Mouse (Mus musculus) heart, adult 11 months (tissue): ENCODE results near the gene Pitx1.

ENCODE experiments used
- DNase-seq: peaks from one replicate; pipeline ENCODE4 v3.0.0; 2022

Gene Pitx1

DNA sequence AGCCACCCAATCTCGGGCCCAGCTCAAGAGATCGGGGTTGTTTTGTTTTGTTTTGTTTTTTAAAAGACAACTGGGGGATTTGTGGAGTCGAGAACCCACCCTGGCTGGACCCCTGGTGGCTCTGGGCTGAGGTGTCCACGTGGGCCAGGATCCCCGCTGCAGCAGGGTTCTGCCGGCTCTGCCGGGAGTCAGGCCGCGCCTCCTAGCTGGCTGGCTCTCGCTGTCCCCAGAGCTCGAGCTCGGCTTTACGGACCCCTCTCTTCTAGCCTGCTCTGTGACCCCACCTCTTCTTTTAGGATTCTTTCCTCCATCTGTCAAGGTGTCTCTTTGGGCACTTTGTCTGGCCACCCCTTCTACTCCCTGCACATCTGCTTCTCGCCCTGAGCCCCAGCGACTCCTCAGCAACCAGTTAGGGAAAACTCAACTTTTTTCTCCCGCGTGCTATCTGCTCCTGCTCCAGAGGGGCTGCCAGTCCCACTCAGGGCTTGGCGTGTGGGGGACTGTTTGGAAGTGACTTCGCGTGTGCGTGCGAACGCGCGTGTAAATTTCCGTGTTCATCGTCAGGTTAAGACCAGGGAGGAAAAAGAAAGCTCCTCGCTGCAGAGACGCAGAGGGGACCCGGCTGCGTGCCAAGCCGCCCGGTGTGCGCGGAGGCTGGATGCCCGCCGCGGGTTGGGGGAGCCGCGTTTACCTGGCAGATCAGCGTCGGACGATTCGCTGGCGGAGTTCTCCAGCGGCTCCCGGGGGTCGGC is 5.7 kb downstream of the Pitx1 start:
- DNase-seq = peak; percentile 85

DNA sequence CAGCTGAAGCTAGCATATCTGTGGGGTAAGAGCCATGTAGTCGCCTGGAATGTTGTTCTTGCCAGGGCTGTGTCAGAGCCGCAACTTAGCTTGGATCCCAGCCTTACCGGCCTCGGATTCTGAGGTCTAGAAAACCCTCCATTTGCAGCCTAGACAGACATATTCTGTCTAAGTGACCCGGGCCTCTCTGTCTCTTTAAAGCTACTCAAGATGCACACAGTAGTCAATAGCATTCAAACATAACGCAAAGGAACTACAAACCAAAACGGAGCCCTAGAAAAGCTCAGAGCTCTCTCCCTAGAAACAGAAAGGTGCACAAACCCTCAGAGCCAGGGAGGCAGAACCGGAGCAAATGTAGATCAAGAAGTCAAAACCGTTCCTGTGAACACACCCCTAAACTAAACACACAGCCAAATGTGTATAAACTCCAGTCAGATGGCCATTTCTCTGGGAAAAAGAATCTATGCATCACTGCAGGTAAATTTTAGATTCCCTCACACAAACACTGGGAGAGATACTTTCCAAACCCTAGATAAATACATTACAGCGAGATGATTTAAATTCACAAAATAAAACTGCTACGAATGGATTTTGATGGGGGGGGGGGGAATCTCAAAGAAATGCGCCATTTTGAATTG is 6.9 kb downstream of the Pitx1 start:
- no peak for DNase-seq

DNA sequence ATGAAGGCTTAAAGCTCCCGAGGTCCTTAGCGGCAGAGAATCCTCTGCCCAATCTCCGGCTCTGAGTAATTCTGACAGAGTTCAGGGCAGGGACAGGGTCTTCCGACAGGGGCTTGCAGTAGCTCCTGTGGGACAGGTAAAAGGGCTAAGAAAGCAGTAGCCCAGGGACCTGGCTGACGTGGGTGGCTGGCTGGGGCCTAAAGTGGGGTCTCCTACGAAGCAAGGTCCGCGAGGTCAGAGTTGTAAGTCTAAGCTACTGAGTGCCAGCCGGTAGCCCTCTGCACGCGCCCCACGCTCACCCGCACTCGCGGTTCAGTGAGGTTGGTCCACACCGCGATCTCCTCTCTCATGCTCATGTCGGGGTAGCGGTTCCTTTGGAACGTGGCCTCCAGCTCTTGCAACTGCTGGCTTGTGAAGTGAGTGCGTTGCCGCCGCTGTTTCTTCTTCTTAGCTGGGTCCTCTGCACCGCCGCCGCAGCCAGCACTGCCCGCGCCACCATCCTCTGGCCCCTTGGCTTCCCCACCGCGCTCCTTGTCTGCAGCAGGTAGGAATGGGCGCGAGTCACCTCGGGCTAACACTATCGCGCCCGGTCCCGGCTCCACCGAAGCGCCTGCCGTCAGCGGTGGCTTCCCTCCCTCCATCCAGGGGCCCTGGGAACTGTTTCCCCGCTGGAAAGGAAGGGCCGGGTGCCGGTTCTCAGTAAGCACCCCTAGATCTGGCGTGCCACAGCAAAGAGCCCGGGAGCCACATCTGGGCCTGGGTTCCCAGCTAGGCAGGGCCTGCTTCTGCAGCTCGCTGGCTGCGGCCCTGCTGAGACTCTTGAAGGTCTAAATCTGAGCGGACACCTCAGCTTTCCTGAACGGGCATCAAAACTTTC is 7.6 kb downstream of the Pitx1 start:
- DNase-seq = peak; percentile 79

DNA sequence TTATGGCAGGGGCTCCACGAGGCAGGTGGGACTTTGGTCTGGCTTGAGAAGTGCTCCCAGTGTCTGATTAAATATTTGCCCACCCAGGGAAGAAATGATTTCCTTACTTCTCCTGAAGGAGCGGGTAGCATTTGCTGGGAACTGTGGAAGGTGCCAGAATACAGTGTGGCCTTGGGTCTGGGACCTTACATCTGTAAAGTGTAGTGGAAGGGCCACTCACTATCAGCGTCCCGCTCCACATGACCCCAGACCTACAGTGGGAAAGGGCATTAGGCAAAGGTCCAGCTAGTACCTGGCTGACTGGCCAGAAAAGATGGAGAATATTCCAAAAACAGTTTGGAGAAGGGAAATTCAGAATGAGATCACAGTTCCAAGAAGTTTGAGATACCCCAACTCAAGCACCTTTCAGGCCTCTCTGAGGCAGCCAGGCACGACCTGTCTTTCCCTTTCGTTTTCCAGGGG is 8.3 kb downstream of the Pitx1 start:
- no peak for DNase-seq

DNA sequence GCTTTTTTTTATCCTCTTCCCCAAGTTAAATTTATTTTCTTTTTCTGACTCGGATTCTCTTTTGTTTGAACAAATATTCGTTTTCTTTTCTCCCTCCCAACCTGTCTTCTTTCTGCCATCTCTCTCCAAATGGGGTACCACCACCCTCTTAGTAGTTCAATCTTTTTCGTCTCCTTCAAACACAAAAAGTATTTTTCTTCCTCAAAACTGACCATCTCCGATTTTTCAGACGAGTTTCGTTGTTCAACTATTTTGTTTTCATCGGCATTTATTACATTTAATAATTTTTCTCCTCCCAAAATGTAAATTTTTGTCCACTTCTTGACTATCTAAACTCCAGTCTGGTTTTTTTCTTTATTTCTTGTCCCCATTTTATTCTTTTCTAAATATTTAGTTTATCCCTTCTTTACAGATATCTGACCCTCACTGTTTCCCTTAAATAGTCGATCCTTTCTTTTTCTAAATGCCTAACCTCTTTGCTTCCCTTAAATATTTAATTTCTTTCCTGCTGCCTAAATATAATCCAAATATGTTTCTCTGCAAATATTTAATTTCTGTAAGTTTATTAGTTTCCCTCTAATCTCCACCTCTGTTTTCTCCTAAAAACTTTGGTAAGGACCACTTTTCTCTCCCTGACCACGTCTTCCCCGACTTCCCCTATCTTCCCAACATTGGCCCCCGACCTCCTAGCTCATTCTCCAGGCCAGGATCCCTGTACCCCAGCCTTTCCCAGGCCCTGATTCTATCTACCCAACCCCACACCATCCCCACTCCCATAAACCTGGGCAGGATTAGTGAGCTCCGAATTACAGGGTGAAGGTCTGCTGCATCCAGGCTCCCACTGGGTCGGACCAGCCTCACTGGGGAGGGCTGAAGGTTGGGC is 9.0 kb downstream of the Pitx1 start:
- peak; percentile 85 for DNase-seq

DNA sequence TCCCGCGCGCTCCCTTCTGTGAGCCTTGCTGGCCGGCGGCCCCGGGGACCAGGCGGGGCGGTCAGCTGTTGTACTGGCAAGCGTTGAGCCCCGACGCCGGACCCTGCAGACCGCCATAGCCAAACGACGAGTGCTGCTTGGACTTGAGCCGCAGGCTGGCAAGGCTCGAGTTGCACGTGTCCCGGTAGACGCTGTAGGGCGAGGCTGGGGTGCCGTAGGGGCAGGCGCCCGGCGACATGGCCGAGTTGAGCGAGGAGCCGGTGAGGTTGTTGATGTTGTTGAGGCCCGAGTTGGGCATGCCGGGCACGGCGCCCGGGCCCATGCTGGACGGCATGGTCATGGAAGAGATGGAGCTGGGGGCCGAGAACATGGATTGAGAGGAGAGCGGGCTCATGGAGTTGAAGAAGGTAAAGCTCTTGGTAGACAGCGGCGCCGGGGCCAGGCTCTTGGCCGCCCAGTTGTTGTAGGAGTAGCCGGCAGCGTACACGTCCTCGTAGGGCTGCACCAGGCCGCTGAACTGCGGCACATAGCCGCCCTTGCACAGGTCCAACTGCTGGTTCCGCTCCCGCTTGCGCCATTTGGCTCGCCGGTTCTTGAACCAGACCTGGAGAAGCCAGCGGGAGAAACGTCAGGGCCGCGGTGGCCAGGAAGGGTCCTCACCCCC is 9.9 kb downstream of the Pitx1 start:
- peak; percentile 87 for DNase-seq

DNA sequence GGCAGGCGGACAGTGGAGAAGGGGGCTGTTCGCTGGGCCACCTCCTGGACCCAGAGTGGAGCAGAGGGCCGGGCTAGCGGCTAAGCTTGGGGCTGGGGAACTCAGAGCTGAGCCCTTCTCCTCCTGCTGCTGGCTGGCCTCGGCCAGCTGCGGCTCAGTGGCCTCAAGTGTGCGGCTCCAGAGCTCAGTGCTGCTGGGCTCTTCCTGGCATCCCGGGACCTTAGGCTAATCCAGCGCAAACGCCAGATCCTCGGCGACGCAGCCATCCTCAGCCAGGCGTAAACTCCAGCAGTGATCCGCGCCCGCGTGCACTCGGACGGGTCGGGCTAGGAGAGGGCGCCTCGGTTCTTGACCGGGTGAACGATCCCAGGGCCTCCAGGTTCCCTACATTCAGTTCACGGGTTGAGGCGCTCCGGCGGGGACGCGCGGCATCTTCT is 10.7 kb downstream of the Pitx1 start:
- no peak for DNase-seq

DNA sequence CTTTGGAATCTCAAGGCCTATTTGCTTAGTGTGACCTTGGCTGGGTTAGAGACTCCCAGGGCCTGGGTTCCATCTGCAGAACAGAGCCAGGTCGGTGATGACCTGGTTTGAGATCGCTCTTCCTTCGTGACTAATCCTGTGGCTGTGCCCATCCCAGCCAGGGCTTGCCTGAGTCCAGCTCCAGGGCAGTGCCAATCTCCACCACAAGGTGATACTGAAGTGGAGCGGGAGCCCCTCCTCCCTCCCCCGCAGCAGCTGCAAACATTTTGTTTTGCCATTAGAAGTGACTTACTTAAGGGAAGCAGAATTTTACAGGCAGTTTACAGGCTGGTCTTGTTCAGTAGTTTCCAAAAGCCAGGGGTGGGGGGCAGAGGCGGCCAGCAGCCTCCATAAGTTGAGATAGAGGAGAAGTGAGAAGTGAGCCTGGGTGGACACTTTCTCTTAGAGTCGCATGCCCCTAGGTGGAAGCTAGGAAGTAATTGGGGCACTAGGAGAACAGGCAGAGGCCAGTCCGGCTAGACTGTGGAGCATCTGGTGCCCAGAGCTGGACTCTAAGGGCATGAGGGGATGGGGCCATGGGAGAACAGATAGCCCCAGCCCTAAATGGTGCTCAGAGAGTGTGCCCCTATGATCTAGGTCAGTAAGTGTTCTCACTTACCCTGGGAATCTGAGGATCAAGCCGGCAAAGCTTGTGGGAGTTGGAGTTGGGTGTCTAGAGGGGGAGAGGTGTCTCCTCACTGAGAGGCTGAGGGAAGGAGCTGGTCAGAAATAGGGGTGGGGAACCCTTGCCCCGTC is 11.6 kb downstream of the Pitx1 start:
- DNase-seq = no peak

DNA sequence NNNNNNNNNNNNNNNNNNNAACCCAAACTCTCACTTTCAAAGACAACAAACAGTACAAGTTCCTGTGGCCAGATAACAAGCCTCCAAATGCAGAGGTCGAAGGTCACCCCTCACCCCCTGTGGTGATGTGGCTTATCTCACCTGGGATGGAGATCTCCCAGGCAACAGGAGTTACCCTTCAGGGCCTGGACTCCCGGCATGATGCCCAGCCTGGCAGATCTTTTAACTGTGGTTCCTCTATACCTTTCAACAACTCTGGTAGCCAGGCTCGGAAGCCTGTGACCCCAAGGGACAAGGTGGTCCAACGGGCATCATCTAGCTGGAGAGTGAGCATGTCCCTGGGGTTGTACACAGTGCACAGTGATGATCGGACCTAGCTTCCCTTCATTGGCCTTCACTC is 13.5 kb downstream of the Pitx1 start:
- DNase-seq = no peak

DNA sequence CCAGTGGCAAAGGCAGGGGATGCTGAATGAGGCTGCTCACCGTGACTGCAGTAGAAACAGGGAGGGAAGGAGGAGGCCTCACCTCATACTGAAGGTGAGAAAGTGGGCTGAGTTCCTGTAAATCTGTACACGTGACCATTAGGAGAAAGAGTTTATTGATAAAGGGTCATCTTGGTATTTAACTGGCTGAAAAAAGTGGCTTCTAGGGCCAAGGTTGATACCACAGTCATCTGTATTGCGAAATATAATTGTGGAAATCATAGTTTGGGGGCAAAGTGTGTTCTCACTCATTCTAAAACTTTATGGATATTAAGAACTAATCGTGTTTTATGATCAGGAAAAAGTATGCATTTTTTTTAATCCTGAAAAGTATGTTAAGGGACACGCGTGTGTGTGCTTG is 21.2 kb downstream of the Pitx1 start:
- no peak for DNase-seq

DNA sequence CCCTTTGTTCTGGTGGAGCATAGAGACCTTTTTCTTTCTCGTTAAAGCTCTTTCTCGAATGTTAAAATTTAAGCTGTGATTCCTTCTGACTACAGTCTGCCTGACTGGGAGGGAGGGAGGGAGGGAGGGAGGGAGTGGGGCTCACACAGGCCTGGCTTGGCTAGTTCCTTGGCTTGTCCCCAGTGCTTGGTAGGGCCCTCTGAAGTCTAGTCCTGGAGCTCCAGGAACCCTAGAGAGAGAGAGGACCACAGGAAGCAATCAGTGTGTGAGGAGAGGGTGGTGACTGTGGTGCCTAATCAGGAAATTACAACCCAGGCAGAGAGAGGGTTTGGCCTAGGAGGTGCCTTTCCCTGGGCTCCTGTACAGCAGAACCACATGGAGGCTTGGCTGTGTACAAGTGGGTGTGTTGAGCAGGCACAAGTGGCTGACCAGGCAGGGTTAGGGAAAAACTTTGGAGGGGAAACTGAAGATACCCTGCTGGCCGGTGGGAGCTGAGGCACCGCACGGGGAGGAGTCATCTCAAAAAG is 22.4 kb downstream of the Pitx1 start:
- no peak for DNase-seq

DNA sequence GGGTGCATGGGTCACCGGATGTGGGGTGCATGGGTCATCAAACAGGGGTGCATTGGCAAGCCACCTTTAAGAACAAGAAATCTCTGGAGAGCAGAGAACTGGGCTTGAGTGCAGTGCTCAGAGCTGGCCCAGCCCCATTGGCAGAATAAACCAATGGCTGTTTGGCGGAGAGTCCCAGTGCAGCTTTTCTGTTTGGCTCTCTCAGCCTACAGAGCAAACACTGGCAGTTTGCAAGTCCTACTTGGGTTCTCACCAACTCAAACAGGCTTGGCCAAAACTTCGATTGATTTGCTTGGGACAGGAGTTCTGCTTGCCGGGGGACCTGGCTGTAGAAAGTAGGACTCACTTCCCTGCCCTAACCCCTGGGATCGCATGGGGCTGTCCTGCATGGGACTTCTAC is 25.0 kb downstream of the Pitx1 start:
- no peak for DNase-seq

DNA sequence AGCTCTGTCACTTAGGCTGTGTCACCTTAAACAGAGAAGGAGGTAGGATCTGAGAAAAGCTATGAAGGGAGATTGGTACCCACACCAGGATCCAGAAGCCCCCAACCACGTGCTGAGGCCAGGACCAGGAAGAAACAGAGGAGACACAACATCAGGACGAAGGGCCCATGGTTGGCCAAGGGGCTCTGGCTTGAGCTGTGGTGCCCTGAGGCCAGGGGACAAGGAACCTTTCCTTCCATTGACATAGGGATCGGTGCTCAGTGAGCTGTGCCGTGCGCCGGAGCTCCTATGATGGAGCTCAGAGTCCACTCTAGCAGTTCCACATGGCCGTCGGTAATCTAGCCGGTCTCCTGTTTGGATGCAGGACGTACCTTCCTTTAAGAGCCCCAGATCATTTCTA is 26.3 kb downstream of the Pitx1 start:
- DNase-seq = peak; percentile 54

DNA sequence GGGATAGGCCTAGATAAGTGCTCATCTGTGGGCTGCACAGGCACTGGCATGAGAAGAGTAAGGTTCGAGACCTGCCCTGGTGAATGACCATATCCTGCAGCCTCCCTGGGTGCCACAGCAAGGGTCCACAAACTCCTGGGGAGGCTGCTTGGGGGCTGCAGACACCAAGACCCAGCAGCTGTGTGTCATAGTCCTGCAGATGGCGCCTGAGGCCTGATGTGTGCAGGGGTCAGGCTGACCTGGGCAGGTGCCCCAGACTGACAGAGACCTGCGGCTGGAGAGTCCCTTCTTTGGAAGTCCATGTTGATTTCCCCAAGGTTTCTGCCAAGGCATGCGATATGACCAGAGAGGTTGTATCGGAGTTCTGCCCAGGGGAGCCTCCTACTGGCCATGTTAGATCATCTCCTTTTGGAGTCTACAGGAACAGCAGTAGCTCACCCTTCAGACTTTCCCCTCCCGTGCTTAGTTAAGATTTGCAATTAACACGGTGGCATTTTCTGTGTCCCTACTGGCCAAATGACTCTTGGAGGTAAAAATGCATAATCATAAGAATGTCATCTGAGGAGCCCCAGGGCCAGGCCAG is 26.9 kb downstream of the Pitx1 start:
- DNase-seq = peak; percentile 55

DNA sequence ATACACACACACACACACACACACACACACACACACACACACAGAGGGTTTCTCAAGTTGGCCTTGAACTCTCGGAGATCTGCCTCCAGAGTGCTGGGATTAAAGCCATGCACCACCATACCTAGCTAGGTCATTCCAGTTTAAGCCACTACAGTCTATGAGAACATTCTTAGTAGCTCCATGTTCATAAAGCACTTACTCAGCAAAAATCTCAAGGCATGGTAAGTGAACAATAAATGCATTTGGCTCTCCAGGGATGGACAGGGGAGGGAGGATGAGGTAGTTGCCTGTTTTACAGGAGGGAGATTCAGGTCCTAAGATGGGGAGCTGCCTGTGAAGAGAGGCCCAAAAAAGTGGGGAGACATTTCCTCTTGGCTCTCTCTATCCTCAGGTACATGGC is 32.0 kb downstream of the Pitx1 start:
- DNase-seq = no peak

DNA sequence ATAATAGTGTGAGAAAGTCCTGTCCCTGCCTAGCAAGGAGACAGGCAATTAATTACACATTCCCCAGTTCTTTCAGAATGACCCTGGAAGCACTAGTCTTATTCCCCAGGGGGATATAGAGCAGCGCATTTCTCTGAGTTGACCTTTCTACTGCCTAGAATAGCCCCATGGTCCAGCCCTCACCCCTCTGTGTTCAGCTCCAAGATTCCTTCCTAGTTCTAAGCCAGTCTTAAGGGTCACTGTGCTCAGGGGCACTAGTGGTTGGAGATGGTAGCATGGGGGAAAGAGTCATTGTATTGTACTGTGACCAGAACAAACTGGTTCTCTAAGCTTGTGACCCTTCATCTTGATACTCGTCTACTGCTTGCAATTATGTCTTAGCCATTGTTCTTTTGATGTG is 34.7 kb downstream of the Pitx1 start:
- DNase-seq = no peak

DNA sequence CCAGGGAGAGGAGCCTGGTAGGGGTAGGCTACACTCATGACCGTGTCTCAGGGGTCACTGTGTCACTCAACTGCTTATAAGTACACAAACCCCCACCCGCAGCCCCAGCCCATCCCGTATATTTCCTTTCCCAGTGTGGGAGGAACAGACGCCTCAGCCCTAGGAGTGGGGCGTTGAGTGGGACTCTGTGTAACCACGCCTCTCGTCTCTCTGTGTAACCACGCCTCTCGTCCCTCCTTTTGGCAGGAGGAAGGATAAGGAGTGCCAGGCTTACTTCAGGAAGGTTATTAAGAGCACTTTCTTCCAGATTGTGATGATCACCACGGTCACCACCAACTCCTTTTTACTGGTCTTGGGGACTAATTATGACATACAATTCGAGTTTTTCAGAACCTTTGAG is 49.9 kb downstream of the Pitx1 start:
- no peak for DNase-seq

DNA sequence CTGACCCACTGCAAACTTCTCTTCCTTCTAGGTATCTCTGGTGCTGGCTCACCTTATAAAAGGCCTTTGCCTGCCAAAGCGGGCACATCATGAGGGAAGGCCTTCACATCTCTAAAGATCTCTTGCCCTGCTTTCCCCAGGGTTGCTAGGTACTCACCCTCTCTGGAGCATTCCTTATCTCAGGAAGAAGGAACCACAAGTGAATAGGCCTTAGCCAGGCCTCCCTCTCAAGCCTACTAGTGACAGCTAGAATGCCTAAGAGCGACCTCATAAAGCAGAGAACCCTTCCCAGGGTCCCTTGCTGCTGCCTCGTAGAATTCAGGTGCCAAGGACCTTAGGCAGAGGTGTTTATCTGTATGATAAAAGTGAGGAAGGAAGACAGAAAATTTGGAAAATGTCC is 51.7 kb downstream of the Pitx1 start, which contains the start of gene Catsper3:
Catsper3 (plus strand) TSS at position 301 of the 400 bp plus-strand sequence.
- no peak for DNase-seq

DNA sequence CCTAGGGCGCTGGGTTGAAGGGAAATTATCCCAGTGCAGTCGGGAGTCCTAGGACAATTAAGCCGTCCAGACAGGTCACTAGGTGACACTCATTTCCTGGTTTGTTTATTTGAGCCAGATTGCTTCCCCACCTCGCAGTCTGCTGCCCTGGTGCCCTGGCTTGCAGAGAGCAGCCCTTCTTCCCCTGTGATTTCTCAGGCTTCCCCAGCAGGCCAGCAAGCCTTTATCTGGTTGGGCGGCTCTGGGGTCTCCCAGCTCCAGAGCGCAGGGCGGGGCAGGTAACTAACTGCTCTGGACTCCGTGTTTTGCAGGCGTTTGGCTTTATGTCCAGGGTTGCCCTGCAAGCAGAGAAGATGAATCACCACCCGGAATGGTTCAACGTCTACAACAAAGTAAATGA is 60.9 kb downstream of the Pitx1 start:
- DNase-seq = no peak
